Mouse (Mus musculus) lung, embryonic 16.5 days (tissue): ENCODE measurements around the gene Fcf1. TPM values are rescaled to one million over a fixed set of nuclear protein-coding genes. Genes with fewer than 3 reads are reported as not detected.

Experiments
- ATAC-seq: fragments of 200-750 bp; cut with Nextera tagmentation; 2 replicates; pipeline ENCODE4 v1.8.0; 2017; ENCODE audit warnings: low read depth, mild to moderate bottlenecking, moderate library complexity
- H3K27ac ChIP-seq: fragments of 300-500 bp; sonication (generic); 2 replicates; pipeline ENCODE4 v1.5.1; 2014; ENCODE audit warnings: mild to moderate bottlenecking, control low read depth, low read length
- H3K27me3 ChIP-seq: fragments of 300-500 bp; sonication (generic); 2 replicates; pipeline ENCODE4 v1.6.1; 2014; ENCODE audit warnings: low read depth, low read length, mixed read lengths; ENCODE audit not compliant: control insufficient read depth, insufficient read depth
- H3K36me3 ChIP-seq: fragments of 300-500 bp; sonication (generic); 2 replicates; pipeline ENCODE4 v1.6.1; 2014; ENCODE audit warnings: low read length; ENCODE audit not compliant: control insufficient read depth, insufficient read depth
- H3K4me1 ChIP-seq: fragments of 300-500 bp; sonication (generic); replicated peaks from 2 replicates; pipeline ENCODE4 v1.6.1; 2014; ENCODE audit warnings: low read length, mixed read lengths; ENCODE audit not compliant: control insufficient read depth, insufficient read depth
- H3K4me2 ChIP-seq: fragments of 300-500 bp; sonication (generic); 2 replicates; pipeline ENCODE4 v1.6.1; 2014; ENCODE audit warnings: low read depth, low read length, control low read depth
- H3K4me3 ChIP-seq: fragments of 300-500 bp; sonication (generic); 2 replicates; pipeline ENCODE4 v1.5.1; 2014; ENCODE audit warnings: mild to moderate bottlenecking, low read length, control low read depth
- H3K9ac ChIP-seq: fragments of 300-500 bp; sonication (generic); 2 replicates; pipeline ENCODE4 v1.6.1; 2014; ENCODE audit warnings: low read length, control low read depth
- H3K9me3 ChIP-seq: fragments of 300-500 bp; sonication (generic); 2 replicates; pipeline ENCODE4 v1.6.1; 2016; ENCODE audit warnings: low read length; ENCODE audit not compliant: control insufficient read depth
- WGBS: fragments of 180-500 bp; shearing (Covaris S2); extraction: QIAGEN DNeasy Blood & Tissue Kit; methylation state at CpG from one replicate; pipeline ENCODE4 v1.1.7; 2014; 5-methylcytosine and 5-hydroxymethylcytosine counted together
- polyA plus RNA-seq: library from polyadenylated mRNA; unstranded; fragments of >200 nt; fragmentation: Nextera tagmentation; extraction: Ambion mirVana; gene quantifications from 2 replicates; pipeline ENCODE4 v1.2.1, GENCODE M21; 2015

The Fcf1 gene
- polyA plus RNA-seq, 1 experiment from 2014 or later, result 141 TPM

- Histone ChIP-seq H3K36me3 (peaks cover 28% of the 10 kb centered on the region), H3K4me2 (no peak overlapping the region), H3K9ac (no peak overlapping the region), H3K4me3 (no peak overlapping the region), H3K27me3 (no peaks in the 10 kb centered on the region), H3K4me1 (no peaks in the 10 kb centered on the region), H3K27ac (no peak overlapping the region), H3K9me3 (no peaks in the 10 kb centered on the region)
- WGBS, result 98% methylated on average over 2 of the region's 2 CpGs
- ATAC-seq, result no peak
Observed at GRCm38 (mm10) chr12:85032710-85033109, 62.0 kb downstream of the Fcf1 start.

Other genes with a start within 250 kb of the Fcf1 start
- 185 and 217 TPM in 2 replicates for gene Npc2, start 197.7 kb upstream of the Fcf1 start, polyA plus RNA-seq
- 133 and 148 TPM in 2 replicates for gene Isca2, start 197.6 kb upstream of the Fcf1 start, polyA plus RNA-seq
- gene Ltbp2, start 94.4 kb upstream of the Fcf1 start, polyA plus RNA-seq, result 18.6 and 19.8 TPM in 2 replicates
- 14.2 and 14.6 TPM in 2 replicates for gene Arel1, start within 50 bp of the Fcf1 start, polyA plus RNA-seq
- 25.4 and 25.5 TPM in 2 replicates for gene Ylpm1, start 25.4 kb downstream of the Fcf1 start, polyA plus RNA-seq
- 6.3 and 6.4 TPM in 2 replicates for gene Prox2, start 139.9 kb downstream of the Fcf1 start, polyA plus RNA-seq
- 110 TPM in 2 replicates for gene Dlst, start 139.9 kb downstream of the Fcf1 start, polyA plus RNA-seq
- gene Rps6kl1, start 180.4 kb downstream of the Fcf1 start, polyA plus RNA-seq, result 0.94 and 1.6 TPM in 2 replicates
- 9.7 and 9.9 TPM in 2 replicates for gene Pgf, start 206.9 kb downstream of the Fcf1 start, polyA plus RNA-seq
- 83.3 and 86.6 TPM in 2 replicates for gene Eif2b2, start 248.6 kb downstream of the Fcf1 start, polyA plus RNA-seq